Mouse (Mus musculus) kidney, adult 2 months (tissue): ENCODE measurements around the gene Atxn1. TPM values are rescaled to one million over a fixed set of nuclear protein-coding genes. Genes with fewer than 3 reads are reported as not detected.
A peak's percentile ranks its signal among the peaks of the same experiment; 100 is the strongest.

Experiments used
- DNase-seq: peaks from one replicate; pipeline ENCODE4 v3.0.0; 2021
- H3K27ac ChIP-seq: fragments of 200-500 bp; 2 replicates; pipeline ENCODE4 v1.5.1; 2012; ENCODE audit warnings: low read depth, low read length, control low read depth, inconsistent platforms; ENCODE audit not compliant: insufficient read depth
- H3K27me3 ChIP-seq: fragments of 200-500 bp; replicated peaks from 2 replicates; pipeline ENCODE4 v1.6.1; 2012; ENCODE audit warnings: mild to moderate bottlenecking, moderate library complexity, low read length, inconsistent platforms; ENCODE audit not compliant: control insufficient read depth, insufficient read depth
- H3K36me3 ChIP-seq: fragments of 200-500 bp; 2 replicates; pipeline ENCODE4 v1.6.1; 2012; ENCODE audit warnings: mild to moderate bottlenecking, moderate library complexity, low read length, inconsistent platforms; ENCODE audit not compliant: control insufficient read depth, insufficient read depth
- H3K4me1 ChIP-seq: fragments of 200-500 bp; 2 replicates; pipeline ENCODE4 v1.6.1; 2011; ENCODE audit warnings: low read length; ENCODE audit not compliant: control insufficient read depth, insufficient read depth
- H3K4me3 ChIP-seq: fragments of 200-500 bp; 2 replicates; pipeline ENCODE4 v1.5.1; 2011; ENCODE audit warnings: mild to moderate bottlenecking, low read depth, low read length, control low read depth; ENCODE audit not compliant: insufficient read depth
- CTCF ChIP-seq: fragments of 200-500 bp; conservative IDR thresholded peaks from 2 replicates; pipeline ENCODE4 v1.5.1; 2011; ENCODE audit warnings: low read depth, mild to moderate bottlenecking, control low read depth, low read length, moderate library complexity, mixed read lengths; ENCODE audit not compliant: insufficient read depth, insufficient read length
- POLR2A ChIP-seq: fragments of 200-500 bp; IDR thresholded peaks from one replicate; pipeline ENCODE4 v1.6.1; 2011; ENCODE audit warnings: low read depth, low read length, control low read depth
- WGBS: fragments of 180-500 bp; shearing (Covaris S2); methylation state at CpG from one replicate; pipeline ENCODE4 v1.1.7; 2018; 5-methylcytosine and 5-hydroxymethylcytosine counted together
- polyA plus RNA-seq: library from polyadenylated mRNA; depleted of rRNA; stranded (reverse); fragments of >200 nt; gene quantifications from 2 replicates; pipeline ENCODE4 v1.2.3, GENCODE M21; 2012

Atxn1 gene
- polyA plus RNA-seq, 1 experiment = 15.0 TPM

- Histone ChIP-seq H3K36me3 (no peaks in the 10 kb centered on the region), H3K4me1 (no peaks in the 10 kb centered on the region), H3K4me3 (no peak overlapping the region), H3K27ac (no peak overlapping the region; the same call in 1 of the 2 replicates), H3K27me3 (no peaks in the 10 kb centered on the region)
- 56% methylated on average over 7 of the region's 7 CpGs for WGBS
- peak; percentile 18 for DNase-seq
- TF ChIP-seq CTCF (no peak), POLR2A (no peak)
These were observed 263.5 kb downstream of the Atxn1 start for GRCm38 (mm10) chr13:45701296-45701790.

- TF ChIP-seq CTCF = no peak
- no peak for TF ChIP-seq POLR2A
- no peaks in the 10 kb centered on the region for H3K27me3 ChIP-seq
- H3K27ac ChIP-seq = no peak overlapping the region
- H3K36me3 ChIP-seq = no peaks in the 10 kb centered on the region
- no peak for DNase-seq
- H3K4me1 ChIP-seq = peaks cover 8% of the 10 kb centered on the region; the same call in 1 of the 2 replicates
- no peak overlapping the region for H3K4me3 ChIP-seq
- WGBS = 78% methylated on average over 3 of the region's 3 CpGs
These were observed 265.8 kb downstream of the Atxn1 start for GRCm38 (mm10) chr13:45698982-45699381.

- Histone ChIP-seq H3K36me3 (no peaks in the 10 kb centered on the region), H3K27ac (no peak overlapping the region), H3K27me3 (no peaks in the 10 kb centered on the region), H3K4me1 (peaks cover 23% of the 10 kb centered on the region; the same call in 1 of the 2 replicates), H3K4me3 (no peak overlapping the region)
- TF ChIP-seq POLR2A (no peak), CTCF (peak; percentile 28; the same call in 1 of the 2 replicates)
- DNase-seq = no peak
- WGBS = 97% methylated on average over 6 of the region's 6 CpGs
These were observed 268.8 kb downstream of the Atxn1 start for GRCm38 (mm10) chr13:45696009-45696408.

GRCm38 (mm10) chr13:45694921-45695437 lies 269.8 kb downstream of the Atxn1 start:
- 38% methylated on average over 12 of the region's 12 CpGs for WGBS
- DNase-seq = peak; percentile 65

GRCm38 (mm10) chr13:45693953-45694352 lies 270.9 kb downstream of the Atxn1 start:
- no peak for DNase-seq
- H3K36me3 ChIP-seq = no peaks in the 10 kb centered on the region
- no peaks in the 10 kb centered on the region for H3K27me3 ChIP-seq
- peaks cover 28% of the 10 kb centered on the region; the same call in 1 of the 2 replicates for H3K4me1 ChIP-seq
- H3K4me3 ChIP-seq = no peak overlapping the region
- TF ChIP-seq CTCF (no peak), POLR2A (no peak)
- 88% methylated on average over 9 of the region's 9 CpGs for WGBS
- H3K27ac ChIP-seq = no peak overlapping the region

More at GRCm38 (mm10) chr13:45694921-45695437, 269.8 kb downstream of the Atxn1 start:
- TF ChIP-seq POLR2A = no peak
- TF ChIP-seq CTCF = no peak
- Histone ChIP-seq H3K27me3 (no peaks in the 10 kb centered on the region), H3K4me3 (no peak overlapping the region), H3K27ac (no peak overlapping the region), H3K36me3 (no peaks in the 10 kb centered on the region), H3K4me1 (peaks cover 28% of the 10 kb centered on the region; the same call in 1 of the 2 replicates)

GRCm38 (mm10) chr13:45693534-45693933 lies 271.3 kb downstream of the Atxn1 start:
- WGBS = 52% methylated on average over 11 of the region's 11 CpGs
- Histone ChIP-seq H3K4me1 (peaks cover 28% of the 10 kb centered on the region; the same call in 1 of the 2 replicates), H3K27me3 (no peaks in the 10 kb centered on the region), H3K4me3 (no peak overlapping the region), H3K36me3 (no peaks in the 10 kb centered on the region), H3K27ac (0 out of 2 replicates have a peak overlapping the region, but pooled peaks have one; percentile 26)
- no peak for TF ChIP-seq POLR2A
- TF ChIP-seq CTCF = no peak
- peak; percentile 59 for DNase-seq

GRCm38 (mm10) chr13:45693126-45693525 lies 271.7 kb downstream of the Atxn1 start:
- peaks cover 28% of the 10 kb centered on the region; the same call in 1 of the 2 replicates for H3K4me1 ChIP-seq
- DNase-seq = no peak
- H3K27me3 ChIP-seq = no peaks in the 10 kb centered on the region
- H3K4me3 ChIP-seq = no peak overlapping the region
- no peak for TF ChIP-seq CTCF
- no peak for TF ChIP-seq POLR2A
- WGBS = 62% methylated on average over 4 of the region's 4 CpGs
- no peaks in the 10 kb centered on the region for H3K36me3 ChIP-seq
- 0 out of 2 replicates have a peak overlapping the region, but pooled peaks have one; percentile 26 for H3K27ac ChIP-seq
